Mouse (Mus musculus): ENCODE results near the gene Cdsn.

Cdsn gene

DNA sequence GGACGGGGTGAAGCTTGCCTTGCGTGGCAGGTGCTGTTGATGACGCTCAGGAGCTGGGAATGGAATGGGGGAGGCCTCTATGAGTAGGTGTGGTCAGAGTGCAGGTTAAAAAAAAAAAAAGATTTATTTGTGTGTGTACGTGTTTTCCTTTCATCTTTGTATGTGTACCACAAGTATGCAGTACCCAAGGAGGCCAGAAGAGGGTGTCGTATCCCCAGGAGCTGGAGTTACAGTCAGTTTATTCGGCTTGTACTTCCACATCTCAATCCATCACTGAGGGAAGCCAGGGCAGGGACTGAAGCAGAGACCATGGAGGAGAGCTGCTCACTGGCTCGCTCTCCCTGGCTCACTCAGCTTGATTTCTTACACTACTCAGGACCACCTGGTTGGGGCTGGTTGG lies 19.5 kb downstream of the Cdsn start:
- DNase-seq (ENCODE audit: low spot score), result no peak

GRCm38 (mm10) chr17:35578211-35578610 lies 26.3 kb downstream of the Cdsn start:
- peak; percentile 52 for DNase-seq (ENCODE audit: low spot score)

- DNase-seq (ENCODE audit: low spot score), result no peak
These were observed 31.0 kb downstream of the Cdsn start for GRCm38 (mm10) chr17:35582900-35583299.

- DNase-seq (ENCODE audit: low spot score), result peak; percentile 37
These were observed 32.5 kb downstream of the Cdsn start for GRCm38 (mm10) chr17:35584330-35584937.

DNA sequence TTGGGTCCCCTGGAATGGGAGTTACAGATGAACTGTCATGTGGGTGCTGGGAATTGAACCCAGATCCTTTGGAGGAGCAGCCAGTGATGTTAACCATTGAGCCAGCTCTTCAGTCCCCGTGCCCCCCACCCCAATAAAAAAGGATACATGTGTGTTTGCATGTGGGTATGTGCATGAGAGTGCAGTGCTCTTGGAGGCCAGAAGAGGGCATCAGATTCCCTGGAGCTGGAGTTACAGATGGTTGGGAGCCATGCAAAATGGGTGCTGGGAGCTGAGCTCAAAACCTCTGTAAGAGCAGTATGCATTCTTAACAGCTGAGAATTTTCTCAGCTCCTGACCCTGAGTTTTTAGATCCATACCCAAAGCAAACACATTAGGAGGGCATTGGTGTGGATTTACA lies 35.4 kb downstream of the Cdsn start:
- DNase-seq (ENCODE audit: low spot score), result no peak

GRCm38 (mm10) chr17:35588387-35588786 lies 36.5 kb downstream of the Cdsn start:
- no peak for DNase-seq (ENCODE audit: low spot score)

GRCm38 (mm10) chr17:35590410-35591218 lies 38.7 kb downstream of the Cdsn start:
- peak; percentile 30 for DNase-seq (ENCODE audit: low spot score)

DNA sequence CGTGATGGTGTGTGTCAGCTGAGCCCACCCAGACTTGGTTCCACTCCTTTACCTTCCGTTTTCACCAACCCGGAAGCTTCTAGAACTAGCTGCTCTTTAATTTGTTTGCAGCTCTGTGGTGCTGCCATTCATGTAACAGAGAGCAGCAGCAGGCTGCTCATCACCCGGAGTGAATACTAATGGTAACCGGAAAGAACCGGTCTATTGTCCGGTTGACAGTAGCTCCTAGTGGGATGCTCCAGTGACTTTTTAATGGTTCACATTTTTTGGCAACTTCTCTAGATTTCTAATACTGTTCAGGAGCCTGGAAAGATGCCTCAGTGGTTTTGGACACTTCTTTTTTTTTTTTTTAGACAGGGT lies 39.3 kb downstream of the Cdsn start:
- DNase-seq (ENCODE audit: low spot score), result no peak

GRCm38 (mm10) chr17:35591731-35592130 lies 39.8 kb downstream of the Cdsn start:
- DNase-seq (ENCODE audit: low spot score), result no peak

DNA sequence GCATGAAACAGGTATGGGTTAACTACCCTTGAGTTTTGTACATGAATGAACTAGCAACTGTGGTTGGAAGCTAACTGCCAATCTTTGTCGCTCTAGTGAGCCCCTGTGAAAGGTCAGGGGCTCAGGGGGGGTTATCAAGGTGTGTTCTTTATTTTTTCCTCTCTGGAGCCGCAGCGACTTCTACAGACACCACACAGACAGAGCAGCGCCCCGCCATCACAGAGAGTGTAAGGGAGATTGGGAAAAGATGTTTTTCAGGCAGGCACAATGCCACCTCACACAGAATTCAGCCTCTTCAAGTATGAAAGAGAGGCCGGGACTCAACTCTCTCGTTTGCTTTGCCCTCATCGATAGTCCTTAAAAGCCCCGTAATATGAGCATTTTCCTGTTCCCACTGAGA lies 40.2 kb downstream of the Cdsn start:
- DNase-seq (ENCODE audit: low spot score), result no peak

- no peak for DNase-seq (ENCODE audit: low spot score)
These were observed 41.9 kb downstream of the Cdsn start for GRCm38 (mm10) chr17:35593786-35594185.

- no peak for DNase-seq (ENCODE audit: low spot score)
These were observed 42.5 kb downstream of the Cdsn start for GRCm38 (mm10) chr17:35594456-35594855.

DNA sequence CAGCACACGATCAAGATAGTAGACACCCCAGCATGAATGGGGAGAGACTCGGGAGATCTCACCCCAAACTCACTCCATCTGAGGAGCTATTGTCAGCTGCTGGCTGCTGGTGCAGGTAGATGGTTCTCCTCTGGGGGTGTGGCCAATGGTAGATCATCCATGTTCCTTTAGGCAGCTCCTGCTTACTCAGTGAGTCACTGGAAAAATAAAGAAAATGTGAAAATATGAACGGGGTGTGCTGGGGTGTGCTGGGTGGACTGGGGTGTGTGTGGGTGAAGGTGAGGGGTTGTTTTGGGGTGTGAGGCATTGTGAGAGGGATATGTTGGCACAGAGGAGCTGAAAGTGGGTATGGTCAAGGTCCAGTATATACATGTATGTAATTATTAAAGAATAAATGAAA lies 45.5 kb downstream of the Cdsn start:
- no peak for DNase-seq (ENCODE audit: low spot score)

GRCm38 (mm10) chr17:35601249-35601648 lies 49.3 kb downstream of the Cdsn start, which contains the start of gene Sfta2:
Gene Sfta2, plus strand, starts transcription at chr17:35601549.
- DNase-seq (ENCODE audit: low spot score), result no peak

DNA sequence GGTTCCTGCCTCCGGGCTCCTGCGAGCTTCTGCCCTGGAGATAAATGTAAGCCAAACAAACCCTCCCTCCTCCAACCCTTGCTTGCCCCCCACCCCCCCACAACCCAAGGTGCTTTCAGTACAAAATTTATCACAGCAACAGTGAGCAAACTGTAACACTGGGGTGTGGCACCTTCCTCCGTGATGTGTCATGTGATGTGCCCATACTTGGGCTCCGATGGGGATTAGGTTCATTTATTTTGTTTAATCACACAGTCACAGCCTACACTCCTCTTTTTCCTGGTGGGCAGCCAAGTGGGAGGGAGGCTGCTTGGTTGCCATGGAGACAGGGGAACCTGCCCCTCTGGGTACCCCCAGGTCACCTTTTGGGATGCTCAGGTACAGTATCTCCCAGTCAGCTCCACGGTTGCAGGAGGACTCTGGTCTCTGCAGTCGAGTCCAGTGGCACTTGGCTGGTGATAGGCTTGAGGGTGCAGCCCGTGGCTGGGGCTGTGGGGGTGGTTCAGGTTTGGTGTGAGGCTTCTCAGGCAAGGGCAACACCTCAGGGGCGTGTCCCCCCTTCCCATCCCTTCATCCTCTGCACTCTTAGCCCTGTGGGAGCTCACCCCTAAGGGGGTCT lies 49.9 kb downstream of the Cdsn start:
- DNase-seq (ENCODE audit: low spot score), result no peak

All from urinary bladder, postnatal 10 days (tissue).